Mouse (Mus musculus): ENCODE results near the gene Uri1. TPM values are rescaled to one million over a fixed set of nuclear protein-coding genes. Genes with fewer than 3 reads are reported as not detected.

Gene Uri1
- polyA plus RNA-seq, 1 experiment from 2014 or later = 40.9 TPM

GRCm38 (mm10) chr7:38002451-38002850 lies 20.9 kb downstream of the Uri1 start:
- Histone ChIP-seq H3K4me1 (ENCODE audit: control insufficient read depth, insufficient read depth, low read length) (no peaks in the 10 kb centered on the region), H3K36me3 (ENCODE audit: control insufficient read depth, insufficient read depth, low read length) (no peaks in the 10 kb centered on the region), H3K27me3 (ENCODE audit: control insufficient read depth, insufficient read depth, low read length) (no peaks in the 10 kb centered on the region), H3K9me3 (ENCODE audit: control insufficient read depth, low read length) (no peaks in the 10 kb centered on the region), H3K9ac (ENCODE audit: low read length) (no peak overlapping the region), H3K27ac (replicated peaks; ENCODE audit: low read depth, low read length) (no peak overlapping the region), H3K4me2 (ENCODE audit: low read depth, severe bottlenecking) (no peak overlapping the region), H3K4me3 (ENCODE audit: low read depth, low read length) (no peak overlapping the region)
- no peak for DNase-seq (ENCODE audit: low spot score)
- no peak for ATAC-seq (ENCODE audit: insufficient number of reproducible peaks, low FRiP score, low TSS enrichment, low read depth)
- WGBS = 91% methylated on average over 2 of the region's 2 CpGs

- H3K9me3 ChIP-seq (ENCODE audit: control insufficient read depth, low read length) = no peaks in the 10 kb centered on the region
- H3K4me1 ChIP-seq (ENCODE audit: control insufficient read depth, insufficient read depth, low read length) = no peaks in the 10 kb centered on the region
- WGBS = 52% methylated on average over 2 of the region's 2 CpGs
- H3K36me3 ChIP-seq (ENCODE audit: control insufficient read depth, insufficient read depth, low read length) = no peaks in the 10 kb centered on the region
- no peak for ATAC-seq (ENCODE audit: insufficient number of reproducible peaks, low FRiP score, low TSS enrichment, low read depth)
- no peak overlapping the region for H3K27ac ChIP-seq (replicated peaks; ENCODE audit: low read depth, low read length)
- no peak overlapping the region for H3K4me2 ChIP-seq (ENCODE audit: low read depth, severe bottlenecking)
- no peak overlapping the region for H3K4me3 ChIP-seq (ENCODE audit: low read depth, low read length)
- no peaks in the 10 kb centered on the region for H3K27me3 ChIP-seq (ENCODE audit: control insufficient read depth, insufficient read depth, low read length)
- no peak for DNase-seq (ENCODE audit: low spot score)
- no peak overlapping the region for H3K9ac ChIP-seq (ENCODE audit: low read length)
Observed at GRCm38 (mm10) chr7:37999691-38000090, 23.7 kb downstream of the Uri1 start.

- H3K4me3 ChIP-seq (ENCODE audit: low read depth, low read length) = no peak overlapping the region
- 93% methylated on average over 2 of the region's 2 CpGs for WGBS
- H3K9me3 ChIP-seq (ENCODE audit: control insufficient read depth, low read length) = no peaks in the 10 kb centered on the region
- H3K4me1 ChIP-seq (ENCODE audit: control insufficient read depth, insufficient read depth, low read length) = no peaks in the 10 kb centered on the region
- no peak overlapping the region for H3K9ac ChIP-seq (ENCODE audit: low read length)
- ATAC-seq (ENCODE audit: insufficient number of reproducible peaks, low FRiP score, low TSS enrichment, low read depth) (no peak), DNase-seq (ENCODE audit: low spot score) (no peak)
- H3K27me3 ChIP-seq (ENCODE audit: control insufficient read depth, insufficient read depth, low read length) = no peaks in the 10 kb centered on the region
- H3K36me3 ChIP-seq (ENCODE audit: control insufficient read depth, insufficient read depth, low read length) = no peaks in the 10 kb centered on the region
- no peak overlapping the region for H3K27ac ChIP-seq (replicated peaks; ENCODE audit: low read depth, low read length)
- H3K4me2 ChIP-seq (ENCODE audit: low read depth, severe bottlenecking) = no peak overlapping the region
Observed at GRCm38 (mm10) chr7:37992861-37993260, 30.5 kb downstream of the Uri1 start.

- H3K27me3 ChIP-seq (ENCODE audit: control insufficient read depth, insufficient read depth, low read length) = no peaks in the 10 kb centered on the region
- no peak overlapping the region for H3K9ac ChIP-seq (ENCODE audit: low read length)
- no peaks in the 10 kb centered on the region for H3K4me1 ChIP-seq (ENCODE audit: control insufficient read depth, insufficient read depth, low read length)
- ATAC-seq (ENCODE audit: insufficient number of reproducible peaks, low FRiP score, low TSS enrichment, low read depth) = no peak
- H3K27ac ChIP-seq (replicated peaks; ENCODE audit: low read depth, low read length) = no peak overlapping the region
- H3K4me3 ChIP-seq (ENCODE audit: low read depth, low read length) = no peak overlapping the region
- DNase-seq (ENCODE audit: low spot score) = no peak
- no peak overlapping the region for H3K4me2 ChIP-seq (ENCODE audit: low read depth, severe bottlenecking)
- no peaks in the 10 kb centered on the region for H3K9me3 ChIP-seq (ENCODE audit: control insufficient read depth, low read length)
- H3K36me3 ChIP-seq (ENCODE audit: control insufficient read depth, insufficient read depth, low read length) = no peaks in the 10 kb centered on the region
- WGBS = 91% methylated on average over 5 of the region's 5 CpGs
Observed at GRCm38 (mm10) chr7:37984866-37985265, 38.5 kb downstream of the Uri1 start.

- WGBS = 69% methylated on average over 6 of the region's 6 CpGs
- no peak overlapping the region for H3K4me2 ChIP-seq (ENCODE audit: low read depth, severe bottlenecking)
- H3K4me1 ChIP-seq (ENCODE audit: control insufficient read depth, insufficient read depth, low read length) = no peaks in the 10 kb centered on the region
- H3K4me3 ChIP-seq (ENCODE audit: low read depth, low read length) = no peak overlapping the region
- H3K27ac ChIP-seq (replicated peaks; ENCODE audit: low read depth, low read length) = no peak overlapping the region
- no peaks in the 10 kb centered on the region for H3K9me3 ChIP-seq (ENCODE audit: control insufficient read depth, low read length)
- no peak overlapping the region for H3K9ac ChIP-seq (ENCODE audit: low read length)
- no peaks in the 10 kb centered on the region for H3K27me3 ChIP-seq (ENCODE audit: control insufficient read depth, insufficient read depth, low read length)
- DNase-seq (ENCODE audit: low spot score) (no peak), ATAC-seq (ENCODE audit: insufficient number of reproducible peaks, low FRiP score, low TSS enrichment, low read depth) (no peak)
- H3K36me3 ChIP-seq (ENCODE audit: control insufficient read depth, insufficient read depth, low read length) = no peaks in the 10 kb centered on the region
Observed at GRCm38 (mm10) chr7:37983471-37983870, 39.9 kb downstream of the Uri1 start.

GRCm38 (mm10) chr7:37979729-37980128 lies 43.6 kb downstream of the Uri1 start:
- no peak overlapping the region for H3K27ac ChIP-seq (replicated peaks; ENCODE audit: low read depth, low read length)
- ATAC-seq (ENCODE audit: insufficient number of reproducible peaks, low FRiP score, low TSS enrichment, low read depth) (no peak), DNase-seq (ENCODE audit: low spot score) (no peak)
- H3K9me3 ChIP-seq (ENCODE audit: control insufficient read depth, low read length) = no peaks in the 10 kb centered on the region
- no peak overlapping the region for H3K4me2 ChIP-seq (ENCODE audit: low read depth, severe bottlenecking)
- H3K9ac ChIP-seq (ENCODE audit: low read length) = no peak overlapping the region
- no peaks in the 10 kb centered on the region for H3K4me1 ChIP-seq (ENCODE audit: control insufficient read depth, insufficient read depth, low read length)
- H3K27me3 ChIP-seq (ENCODE audit: control insufficient read depth, insufficient read depth, low read length) = no peaks in the 10 kb centered on the region
- H3K36me3 ChIP-seq (ENCODE audit: control insufficient read depth, insufficient read depth, low read length) = no peaks in the 10 kb centered on the region
- 95% methylated on average over 3 of the region's 3 CpGs for WGBS
- no peak overlapping the region for H3K4me3 ChIP-seq (ENCODE audit: low read depth, low read length)

GRCm38 (mm10) chr7:37978412-37978811 lies 44.9 kb downstream of the Uri1 start:
- H3K36me3 ChIP-seq (ENCODE audit: control insufficient read depth, insufficient read depth, low read length) = no peaks in the 10 kb centered on the region
- no peaks in the 10 kb centered on the region for H3K4me1 ChIP-seq (ENCODE audit: control insufficient read depth, insufficient read depth, low read length)
- no peak overlapping the region for H3K9ac ChIP-seq (ENCODE audit: low read length)
- H3K27ac ChIP-seq (replicated peaks; ENCODE audit: low read depth, low read length) = no peak overlapping the region
- H3K27me3 ChIP-seq (ENCODE audit: control insufficient read depth, insufficient read depth, low read length) = no peaks in the 10 kb centered on the region
- H3K9me3 ChIP-seq (ENCODE audit: control insufficient read depth, low read length) = no peaks in the 10 kb centered on the region
- no peak overlapping the region for H3K4me3 ChIP-seq (ENCODE audit: low read depth, low read length)
- H3K4me2 ChIP-seq (ENCODE audit: low read depth, severe bottlenecking) = no peak overlapping the region
- DNase-seq (ENCODE audit: low spot score) (no peak), ATAC-seq (ENCODE audit: insufficient number of reproducible peaks, low FRiP score, low TSS enrichment, low read depth) (no peak)
- 91% methylated on average over 4 of the region's 4 CpGs for WGBS

GRCm38 (mm10) chr7:37977676-37978075 lies 45.7 kb downstream of the Uri1 start:
- Histone ChIP-seq H3K4me3 (ENCODE audit: low read depth, low read length) (no peak overlapping the region), H3K27ac (replicated peaks; ENCODE audit: low read depth, low read length) (no peak overlapping the region), H3K9me3 (ENCODE audit: control insufficient read depth, low read length) (no peaks in the 10 kb centered on the region), H3K27me3 (ENCODE audit: control insufficient read depth, insufficient read depth, low read length) (no peaks in the 10 kb centered on the region), H3K36me3 (ENCODE audit: control insufficient read depth, insufficient read depth, low read length) (no peaks in the 10 kb centered on the region), H3K4me2 (ENCODE audit: low read depth, severe bottlenecking) (no peak overlapping the region), H3K9ac (ENCODE audit: low read length) (no peak overlapping the region), H3K4me1 (ENCODE audit: control insufficient read depth, insufficient read depth, low read length) (no peaks in the 10 kb centered on the region)
- ATAC-seq (ENCODE audit: insufficient number of reproducible peaks, low FRiP score, low TSS enrichment, low read depth) = no peak
- 86% methylated on average over 2 of the region's 2 CpGs for WGBS
- DNase-seq (ENCODE audit: low spot score) = no peak

- no peaks in the 10 kb centered on the region for H3K27me3 ChIP-seq (ENCODE audit: control insufficient read depth, insufficient read depth, low read length)
- H3K27ac ChIP-seq (replicated peaks; ENCODE audit: low read depth, low read length) = no peak overlapping the region
- no peak overlapping the region for H3K4me3 ChIP-seq (ENCODE audit: low read depth, low read length)
- H3K4me1 ChIP-seq (ENCODE audit: control insufficient read depth, insufficient read depth, low read length) = 0 out of 2 replicates have a peak, but pooled peaks cover 9% of the 10 kb centered on the region
- no peak overlapping the region for H3K4me2 ChIP-seq (ENCODE audit: low read depth, severe bottlenecking)
- ATAC-seq (ENCODE audit: insufficient number of reproducible peaks, low FRiP score, low TSS enrichment, low read depth) (no peak), DNase-seq (ENCODE audit: low spot score) (no peak)
- WGBS = 85% methylated on average over 2 of the region's 2 CpGs
- no peaks in the 10 kb centered on the region for H3K9me3 ChIP-seq (ENCODE audit: control insufficient read depth, low read length)
- H3K9ac ChIP-seq (ENCODE audit: low read length) = no peak overlapping the region
- no peaks in the 10 kb centered on the region for H3K36me3 ChIP-seq (ENCODE audit: control insufficient read depth, insufficient read depth, low read length)
Observed at GRCm38 (mm10) chr7:37972999-37973555, 50.3 kb downstream of the Uri1 start.

Measured in limb, embryonic 11.5 days (tissue).